Mouse (Mus musculus): Measurements from ENCODE around the gene Afp.

Gene Afp

DNA sequence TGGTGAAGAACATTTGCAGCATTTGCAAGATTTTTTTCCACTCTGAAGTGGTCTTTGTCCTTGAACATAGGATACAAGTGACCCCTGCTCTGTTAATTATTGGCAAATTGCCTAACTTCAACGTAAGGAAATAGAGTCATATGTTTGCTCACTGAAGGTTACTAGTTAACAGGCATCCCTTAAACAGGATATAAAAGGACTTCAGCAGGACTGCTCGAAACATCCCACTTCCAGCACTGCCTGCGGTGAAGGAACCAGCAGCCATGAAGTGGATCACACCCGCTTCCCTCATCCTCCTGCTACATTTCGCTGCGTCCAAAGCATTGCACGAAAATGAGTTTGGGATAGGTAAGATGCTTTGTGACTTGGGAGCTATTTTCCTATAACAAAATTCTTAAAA lies at the start of gene Afp:
Gene Afp (plus strand): TSS at position 220 of the 400 bp plus-strand sequence.
- no peak for DNase-seq

DNA sequence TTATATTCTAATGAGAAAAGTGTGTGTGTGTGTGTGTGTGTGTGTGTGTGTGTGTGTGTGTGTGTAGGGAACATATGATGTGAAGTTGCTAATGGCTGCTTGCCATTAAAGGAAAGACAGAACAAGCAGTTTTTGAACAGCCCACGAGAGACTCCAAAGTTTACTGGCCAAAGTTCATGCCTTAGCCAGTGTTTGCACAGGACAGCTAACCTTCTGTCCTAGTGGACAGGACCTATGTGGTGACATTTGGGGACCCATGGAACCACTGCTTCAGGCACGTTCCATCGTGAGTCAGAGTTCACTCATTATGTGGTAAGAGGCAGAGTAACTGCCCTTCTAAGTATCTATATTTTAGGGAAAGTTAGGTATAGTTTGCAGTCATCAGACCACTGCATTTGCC lies 43.0 kb upstream of the Afp start:
- DNase-seq = peak; percentile 25 to 31

DNA sequence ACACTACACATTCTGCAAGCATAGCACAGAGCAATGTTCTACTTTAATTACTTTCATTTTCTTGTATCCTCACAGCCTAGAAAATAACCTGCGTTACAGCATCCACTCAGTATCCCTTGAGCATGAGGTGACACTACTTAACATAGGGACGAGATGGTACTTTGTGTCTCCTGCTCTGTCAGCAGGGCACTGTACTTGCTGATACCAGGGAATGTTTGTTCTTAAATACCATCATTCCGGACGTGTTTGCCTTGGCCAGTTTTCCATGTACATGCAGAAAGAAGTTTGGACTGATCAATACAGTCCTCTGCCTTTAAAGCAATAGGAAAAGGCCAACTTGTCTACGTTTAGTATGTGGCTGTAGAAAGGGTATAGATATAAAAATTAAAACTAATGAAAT lies 40.6 kb upstream of the Afp start:
- no peak for DNase-seq

DNA sequence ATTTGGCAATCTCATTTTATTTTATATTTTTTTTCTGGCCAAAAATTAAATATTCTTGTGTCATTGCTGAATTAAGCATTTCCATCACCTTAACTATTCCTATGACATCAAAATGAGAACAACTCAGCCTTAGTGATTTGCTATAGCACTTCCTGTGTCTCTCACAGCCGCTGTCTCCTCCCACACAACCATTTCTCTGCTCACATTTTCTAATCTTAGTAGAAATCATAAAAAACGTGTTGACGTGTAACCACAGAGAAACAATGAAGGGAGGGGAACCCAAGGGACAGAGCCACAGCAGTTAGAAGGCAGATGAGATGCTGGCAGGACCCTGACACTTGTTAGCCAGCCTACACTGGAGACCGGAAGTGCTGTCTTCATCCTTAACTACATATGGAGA lies 37.8 kb upstream of the Afp start:
- no peak for DNase-seq

GRCm38 (mm10) chr5:90457241-90457640 lies 33.3 kb upstream of the Afp start:
- no peak for DNase-seq

DNA sequence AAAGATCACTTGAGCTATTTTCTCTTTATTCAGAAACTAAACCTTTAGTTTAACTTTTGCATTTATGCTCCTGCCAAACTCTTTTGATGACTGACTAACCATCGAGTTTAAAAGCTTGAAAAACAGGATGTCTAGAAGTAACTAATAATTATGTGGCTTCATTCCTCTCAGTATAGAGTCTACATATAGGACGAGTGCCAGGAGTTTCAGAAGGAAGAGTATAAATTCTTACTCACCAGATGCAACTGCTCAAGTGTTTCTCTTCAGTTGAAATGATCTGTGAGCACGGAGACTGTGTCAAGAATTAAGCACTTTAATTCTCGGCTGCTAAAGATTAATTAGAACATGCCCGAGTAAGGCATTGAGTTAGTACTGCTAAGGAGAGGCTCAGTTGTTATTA lies 31.8 kb upstream of the Afp start:
- no peak for DNase-seq

- peak in 1 of 2 experiments; percentile 12 for DNase-seq
Measured at GRCm38 (mm10) chr5:90460619-90461018, 29.9 kb upstream of the Afp start, which contains the start of gene Alb. Gene Alb (plus strand): TSS chr5:90460897.

DNA sequence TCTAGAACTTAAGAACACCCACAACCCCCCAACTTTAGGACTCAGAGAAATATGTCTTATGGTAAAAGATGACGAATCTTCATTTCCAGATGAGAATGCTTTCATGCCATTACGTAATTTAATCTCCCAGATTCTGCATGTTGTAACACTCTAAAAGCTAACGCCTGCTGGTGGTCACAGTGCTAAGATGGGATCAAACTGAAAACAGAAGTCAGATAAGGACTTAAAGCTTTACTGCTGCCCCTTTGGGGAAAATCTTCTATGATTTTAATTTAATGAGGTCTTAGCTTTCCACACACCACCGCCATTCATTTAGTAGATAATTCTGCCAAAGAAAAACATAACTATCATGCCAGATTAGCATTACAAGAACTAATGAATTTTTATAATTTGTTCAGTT lies 23.7 kb upstream of the Afp start:
- DNase-seq = no peak

DNA sequence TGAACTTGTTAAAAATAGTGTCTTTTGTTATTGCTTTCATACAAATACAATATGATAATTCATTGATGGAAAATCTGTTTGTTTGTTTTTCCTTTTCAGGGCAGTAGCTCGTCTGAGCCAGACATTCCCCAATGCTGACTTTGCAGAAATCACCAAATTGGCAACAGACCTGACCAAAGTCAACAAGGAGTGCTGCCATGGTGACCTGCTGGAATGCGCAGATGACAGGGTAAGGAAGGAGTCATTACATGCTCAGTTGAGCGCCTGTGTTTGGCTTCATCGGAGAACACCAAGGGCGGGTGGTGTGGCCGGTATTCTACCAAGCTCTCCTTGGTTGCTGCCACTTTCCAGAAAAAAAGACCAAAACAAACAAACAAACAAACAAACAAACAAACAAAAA lies 23.3 kb upstream of the Afp start:
- DNase-seq = peak; percentile 74 to 83

- DNase-seq = no peak
Measured at GRCm38 (mm10) chr5:90470836-90471235, 19.7 kb upstream of the Afp start.

GRCm38 (mm10) chr5:90473902-90474301 lies 16.6 kb upstream of the Afp start:
- DNase-seq = no peak

GRCm38 (mm10) chr5:90474369-90474768 lies 16.2 kb upstream of the Afp start:
- DNase-seq = no peak

DNA sequence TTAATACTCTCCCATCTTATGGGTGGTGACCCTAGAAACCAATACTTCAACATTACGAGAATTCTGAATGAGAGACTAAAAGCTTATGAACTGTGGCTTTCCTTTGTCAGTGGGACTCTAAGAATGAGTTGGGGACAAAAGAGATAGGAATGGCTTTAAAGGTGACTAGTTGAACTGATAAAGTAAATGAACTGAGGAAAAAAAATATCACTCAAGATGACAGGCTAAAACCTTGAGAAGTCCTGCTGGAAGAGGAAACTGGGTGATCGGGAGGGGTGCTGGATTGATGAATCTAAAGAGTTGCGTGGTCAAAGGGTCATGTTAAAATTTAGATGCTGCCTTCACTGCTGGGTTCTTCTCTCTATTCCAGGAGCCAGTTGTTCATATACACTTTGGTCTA lies 13.8 kb upstream of the Afp start:
- no peak for DNase-seq

DNA sequence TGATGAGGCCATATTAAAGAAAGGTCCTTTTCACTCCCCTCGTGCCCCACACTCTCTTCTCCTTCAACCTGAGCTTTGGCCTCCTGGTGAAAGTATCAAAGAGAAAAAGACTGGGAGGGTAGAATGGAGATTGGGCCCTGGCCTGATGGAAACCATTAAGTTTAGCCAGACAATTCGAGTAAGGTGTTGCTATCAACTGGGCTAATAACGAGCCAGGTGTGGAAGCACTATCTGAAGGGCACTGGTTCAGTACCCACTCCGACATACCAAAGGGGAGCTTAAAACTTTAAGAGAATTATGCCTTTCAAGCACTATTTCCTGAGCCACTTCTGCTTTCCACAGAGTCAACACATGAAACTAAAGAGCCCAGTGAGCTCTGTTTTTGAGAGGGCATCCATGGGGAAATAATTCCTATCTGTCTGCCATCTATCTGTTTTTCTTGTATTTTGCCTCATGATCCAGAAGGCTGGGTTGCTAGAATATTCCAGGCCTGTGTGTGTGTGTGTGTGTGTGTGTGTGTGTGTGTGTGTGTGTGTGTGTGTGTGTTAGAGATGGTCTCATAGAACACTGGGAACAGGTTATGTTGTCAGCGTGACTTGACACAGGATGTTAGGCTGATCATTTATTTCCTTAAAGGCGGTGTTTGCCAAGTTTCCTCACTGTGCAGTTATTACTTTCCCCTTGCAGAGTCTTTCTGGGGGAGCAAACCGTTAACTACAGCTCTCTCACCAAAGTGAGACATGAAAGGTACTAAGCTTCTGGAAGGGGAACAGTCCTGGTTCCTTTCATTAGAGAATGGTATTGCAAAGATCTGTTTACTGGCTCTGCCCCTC lies 13.0 kb upstream of the Afp start:
- DNase-seq = no peak

GRCm38 (mm10) chr5:90478886-90479285 lies 11.7 kb upstream of the Afp start:
- DNase-seq = no peak

GRCm38 (mm10) chr5:90485597-90485996 lies 4.9 kb upstream of the Afp start:
- DNase-seq = no peak

DNA sequence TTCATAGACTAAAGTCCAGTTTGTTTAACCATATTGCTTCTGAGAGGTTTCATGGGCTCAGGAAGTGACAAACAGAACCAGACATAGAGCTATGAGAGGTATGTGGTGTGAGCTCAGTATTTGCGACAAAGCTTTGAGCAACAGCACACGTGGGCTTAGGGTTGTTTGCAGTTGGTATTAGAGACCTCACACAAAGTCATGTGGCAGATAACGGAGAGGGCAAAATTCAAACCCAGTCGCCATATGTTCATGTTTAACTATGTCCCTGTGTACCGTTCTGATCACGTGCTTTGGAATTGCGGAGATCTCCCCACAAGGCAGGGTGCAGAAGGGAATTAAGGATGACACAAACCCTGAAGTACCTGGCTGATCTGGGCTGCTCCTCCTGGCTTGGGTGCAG lies 2.2 kb upstream of the Afp start:
- no peak for DNase-seq

GRCm38 (mm10) chr5:90492440-90492839 lies 1.9 kb downstream of the Afp start:
- DNase-seq = peak in 1 of 2 experiments; percentile 17

DNA sequence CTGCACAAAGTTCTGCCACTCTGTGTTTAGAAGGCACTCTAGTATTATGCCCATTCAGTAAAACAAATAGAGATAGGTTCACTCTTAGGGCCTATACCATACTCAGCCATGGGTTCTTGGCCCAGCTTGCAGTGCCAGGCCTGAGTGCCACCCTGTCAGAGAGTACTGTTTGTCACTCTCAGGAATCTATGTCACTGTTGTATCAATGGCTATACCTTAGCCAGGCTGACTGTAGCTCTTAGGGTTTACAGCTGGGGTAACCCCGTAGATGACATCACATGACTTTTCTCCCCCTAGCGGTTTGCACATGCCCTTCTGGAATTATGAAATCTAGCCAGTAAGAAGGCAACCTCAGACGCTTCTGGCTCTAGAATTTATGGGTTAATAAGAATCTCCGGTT lies 3.8 kb downstream of the Afp start:
- no peak for DNase-seq

DNA sequence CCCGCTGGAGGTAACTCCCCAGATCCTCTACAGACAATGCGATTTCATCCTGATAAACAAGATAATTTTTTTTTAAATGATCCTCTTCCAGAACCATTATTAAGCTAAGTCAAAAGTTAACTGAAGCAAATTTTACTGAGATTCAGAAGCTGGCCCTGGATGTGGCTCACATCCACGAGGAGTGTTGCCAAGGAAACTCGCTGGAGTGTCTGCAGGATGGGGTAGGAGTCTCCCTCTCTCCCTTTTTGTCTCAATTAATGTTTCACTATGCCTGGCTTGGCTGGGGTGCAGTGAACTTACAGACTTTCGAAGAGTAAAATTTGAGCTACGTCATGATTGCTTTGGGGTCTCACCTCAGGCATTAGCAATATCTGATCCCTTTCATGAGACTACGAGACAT lies 9.0 kb downstream of the Afp start:
- DNase-seq = no peak

- DNase-seq = peak; percentile 60 to 83
Measured at GRCm38 (mm10) chr5:90500714-90501113, 10.2 kb downstream of the Afp start.

DNA sequence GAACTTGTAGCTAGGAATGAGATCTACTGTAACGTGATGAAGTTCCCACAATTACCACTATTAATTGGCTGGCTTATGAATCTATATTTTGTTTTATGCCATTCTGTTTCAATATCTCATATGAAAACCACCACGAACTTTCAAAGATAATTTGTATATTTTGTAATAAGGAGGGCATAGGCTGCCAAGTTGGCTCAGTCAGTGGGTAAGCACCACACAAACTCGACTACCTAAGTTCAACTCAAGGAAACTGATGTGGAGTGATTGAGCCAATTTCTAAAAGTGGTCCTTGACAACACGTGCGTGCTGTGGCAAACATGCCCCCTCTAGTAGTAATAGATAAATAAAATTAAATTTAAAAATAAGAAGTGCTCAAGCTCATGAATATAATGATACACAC lies 11.2 kb downstream of the Afp start:
- no peak for DNase-seq

DNA sequence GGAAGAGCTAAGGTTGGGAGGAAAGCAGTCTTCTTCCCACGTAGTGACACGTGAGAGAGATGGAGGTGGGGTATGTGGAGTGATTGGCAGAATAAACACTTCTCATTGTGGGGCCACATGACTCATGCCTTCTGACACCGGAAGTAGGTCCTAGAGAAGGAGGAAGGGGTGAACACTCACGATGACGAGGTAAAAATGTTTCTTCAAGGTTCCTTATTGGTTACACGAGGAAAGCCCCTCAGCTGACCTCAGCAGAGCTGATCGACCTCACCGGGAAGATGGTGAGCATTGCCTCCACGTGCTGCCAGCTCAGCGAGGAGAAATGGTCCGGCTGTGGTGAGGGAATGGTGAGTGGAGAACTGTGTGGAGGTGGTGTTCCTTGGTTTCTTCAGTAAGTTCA lies 14.2 kb downstream of the Afp start:
- no peak for DNase-seq

- DNase-seq = no peak
Measured at GRCm38 (mm10) chr5:90506507-90506906, 16.0 kb downstream of the Afp start.

DNA sequence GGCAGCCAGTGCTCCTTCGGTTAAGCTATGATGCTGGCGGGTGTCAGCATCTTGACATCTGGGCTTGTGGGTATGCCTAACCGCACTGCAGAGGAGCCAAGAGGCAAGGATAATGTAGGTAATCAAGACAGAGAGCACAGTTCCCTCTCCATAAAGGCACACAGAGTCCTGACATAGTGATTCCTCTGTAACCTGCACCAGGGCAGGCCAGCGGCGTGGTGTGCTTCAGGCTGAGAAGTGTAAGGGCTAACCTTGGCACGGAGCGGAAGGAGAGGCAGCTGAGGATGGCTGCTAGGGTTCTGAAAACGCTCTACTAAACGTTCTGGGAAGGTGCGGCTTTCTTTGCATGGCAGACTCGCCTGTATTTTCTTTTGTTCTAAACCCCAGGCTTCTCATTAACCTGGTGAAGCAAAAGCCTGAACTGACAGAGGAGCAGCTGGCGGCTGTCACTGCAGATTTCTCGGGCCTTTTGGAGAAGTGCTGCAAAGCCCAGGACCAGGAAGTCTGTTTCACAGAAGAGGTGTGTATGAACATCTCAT lies 16.9 kb downstream of the Afp start:
- DNase-seq = no peak
